8 mouse cellular contexts compared by ENCODE assay signal in the genomic region with DNA sequence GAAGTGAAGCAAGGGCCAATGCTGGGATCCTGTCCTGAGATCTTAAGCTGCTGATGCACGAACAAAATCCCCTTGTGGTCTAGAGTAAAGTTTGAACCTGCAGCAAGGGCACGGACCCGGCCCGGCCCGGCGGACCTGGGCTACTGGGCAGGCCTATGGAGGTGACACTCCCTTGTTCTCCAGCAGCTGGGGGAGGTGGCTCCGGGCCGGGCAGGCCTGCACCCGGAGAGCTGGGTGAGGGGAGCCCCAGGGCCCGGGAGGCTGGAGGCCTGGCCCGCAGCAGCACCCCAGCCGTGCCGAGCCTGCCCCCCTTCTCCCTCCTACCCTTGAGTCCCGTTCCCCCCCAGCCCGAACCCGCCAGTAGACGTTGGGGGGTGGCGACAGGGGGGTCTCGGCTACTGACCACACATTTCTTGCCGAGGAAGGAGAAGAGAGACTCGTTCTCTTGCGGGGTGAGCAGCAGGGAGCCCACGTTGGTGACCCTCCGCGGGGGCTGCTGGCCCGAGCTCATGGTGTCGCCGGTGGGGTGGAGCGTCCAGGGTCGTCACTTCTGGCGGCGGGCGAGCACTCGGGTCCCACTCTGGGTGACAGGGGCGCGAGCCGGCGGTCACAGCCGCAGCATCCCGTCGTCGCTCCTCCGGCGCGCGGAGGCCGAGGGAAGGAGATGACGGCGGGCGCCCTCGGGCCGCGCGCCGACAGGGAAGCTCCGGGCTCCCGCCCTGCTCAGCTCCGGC. TPM values are rescaled to one million over a fixed set of nuclear protein-coding genes. Genes with fewer than 3 reads are reported as not detected.
DNase-seq lines count a peak whose midpoint lies in the region; ATAC-seq lines count a peak whose summit lies in the region.

No protein-coding gene starts in this region.

- peak overlapping the region; percentile 90 for H3K4me2 ChIP-seq in midbrain, embryonic 12.5 days (replicated peaks)

- peaks cover 14% of the 10 kb centered on the region; the same call in 1 of the 2 replicates for H3K4me1 ChIP-seq in limb, embryonic 10.5 days
- H3K4me1 ChIP-seq in midbrain, embryonic 12.5 days, result peaks cover 13% of the 10 kb centered on the region

- ATAC-seq in inflammation-experienced regulatory T-cells, adult 6 months, result peak; percentile 20
- ATAC-seq in midbrain, embryonic 12.5 days (ENCODE audit: low FRiP score, low read depth), result peak; percentile 61

- peak overlapping the region; percentile 96 for H3K9ac ChIP-seq in midbrain, embryonic 12.5 days (replicated peaks)

- no peaks in the 10 kb centered on the region for H3K27me3 ChIP-seq in limb, embryonic 10.5 days (ENCODE audit: low read depth, poor library complexity, severe bottlenecking)
- no peaks in the 10 kb centered on the region for H3K27me3 ChIP-seq in midbrain, embryonic 12.5 days

- H3K27ac ChIP-seq in limb, embryonic 10.5 days, result peak overlapping the region; percentile 94
- H3K27ac ChIP-seq in midbrain, embryonic 12.5 days (replicated peaks), result peak overlapping the region; percentile 97

- intact Hi-C loops in gastrocnemius, postnatal 36 days (cut with DNase I), result loop anchor here (5.0 kb wide), 1 partner anchor 37 kb away; no protein-coding TSS in a partner anchor

- peak; percentile 52 to 63 for DNase-seq in lung, adult 18-20 months
- no peak for DNase-seq in lung, postnatal 25 days (ENCODE audit: low spot score)
- peak; percentile 22 for DNase-seq in embryo, embryonic 11.5 days (ENCODE audit: low read depth, low spot score)
- peak; percentile 22 to 47 for DNase-seq in gastrocnemius, postnatal 36 days
- DNase-seq in limb, embryonic 10.5 days (ENCODE audit: low spot score), result peak; percentile 66
- peak; percentile 63 to 83 for DNase-seq in spleen, postnatal 4 days (ENCODE audit: low spot score in 2 of 2)

- H3K9me3 ChIP-seq in limb, embryonic 10.5 days (replicated peaks), result no peaks in the 10 kb centered on the region
- H3K9me3 ChIP-seq in midbrain, embryonic 12.5 days, result no peaks in the 10 kb centered on the region

- under 1% methylated on average over 57 of the region's 58 CpGs for WGBS in limb, embryonic 10.5 days
- WGBS in midbrain, embryonic 12.5 days, result under 1% methylated on average over 58 of the region's 58 CpGs

- H3K36me3 ChIP-seq in limb, embryonic 10.5 days, result peaks cover 16% of the 10 kb centered on the region
- no peaks in the 10 kb centered on the region for H3K36me3 ChIP-seq in midbrain, embryonic 12.5 days

- H3K4me3 ChIP-seq in limb, embryonic 10.5 days, result peak overlapping the region; percentile 84
- H3K4me3 ChIP-seq in midbrain, embryonic 12.5 days, result peak overlapping the region; percentile 96

RNA-seq across cellular contexts. Expression of a gene that starts 0.5 kb away (rescaled TPM):
- 10 to 100 TPM; 15.0 to 16.5 TPM for total RNA-seq in gastrocnemius, postnatal 36 days (2021)
- polyA plus RNA-seq in inflammation-experienced regulatory T-cells, adult 6 months (2017; shearing (Covaris generic)), result 10 to 100 TPM; 10.1 to 17.0 (median 14.7) TPM
- 58.4 and 59.0 TPM in 2 replicates for polyA plus RNA-seq in limb, embryonic 10.5 days (2016; fragmentation: Nextera tagmentation; extraction: Ambion mirVana)
- 72.9 and 76.2 TPM in 2 replicates for polyA plus RNA-seq in midbrain, embryonic 12.5 days (2016; fragmentation: Nextera tagmentation; extraction: Ambion mirVana)
